Mouse (Mus musculus): ENCODE results near the gene Mrpl49.

Mrpl49 gene

GRCm38 (mm10) chr19:6067011-6067723, 9.6 kb upstream of the Mrpl49 start:
- peak; percentile 95 for DNase-seq (ENCODE audit: low read depth, low spot score)

GRCm38 (mm10) chr19:6066571-6066970, 9.0 kb upstream of the Mrpl49 start:
- no peak for DNase-seq (ENCODE audit: low read depth, low spot score)

- no peak for DNase-seq (ENCODE audit: low read depth, low spot score)
Measured at GRCm38 (mm10) chr19:6063081-6063480, 5.5 kb upstream of the Mrpl49 start.

- no peak for DNase-seq (ENCODE audit: low read depth, low spot score)
Measured at GRCm38 (mm10) chr19:6062418-6062817, 4.8 kb upstream of the Mrpl49 start.

GRCm38 (mm10) chr19:6061641-6062302, 4.2 kb upstream of the Mrpl49 start:
- peak; percentile 55 for DNase-seq (ENCODE audit: low read depth, low spot score)

- DNase-seq (ENCODE audit: low read depth, low spot score), result peak; percentile 98
Measured at GRCm38 (mm10) chr19:6061021-6061533, 3.5 kb upstream of the Mrpl49 start, which contains the start of gene Znhit2. Znhit2 (plus strand) TSS chr19:6061192.

- DNase-seq (ENCODE audit: low read depth, low spot score), result no peak
Measured at GRCm38 (mm10) chr19:6058966-6059365, 1.4 kb upstream of the Mrpl49 start.

- no peak for DNase-seq (ENCODE audit: low read depth, low spot score)
Measured at GRCm38 (mm10) chr19:6058513-6058912, 928 bp upstream of the Mrpl49 start.

- DNase-seq (ENCODE audit: low read depth, low spot score), result no peak
Measured at GRCm38 (mm10) chr19:6056696-6057095, 889 bp downstream of the Mrpl49 start.

GRCm38 (mm10) chr19:6054296-6054695, 3.3 kb downstream of the Mrpl49 start:
- no peak for DNase-seq (ENCODE audit: low read depth, low spot score)

GRCm38 (mm10) chr19:6052516-6052915, 5.1 kb downstream of the Mrpl49 start:
- no peak for DNase-seq (ENCODE audit: low read depth, low spot score)

GRCm38 (mm10) chr19:6048681-6049410, 8.7 kb downstream of the Mrpl49 start:
- no peak for DNase-seq (ENCODE audit: low read depth, low spot score)

GRCm38 (mm10) chr19:6047899-6048166, 9.8 kb downstream of the Mrpl49 start:
- DNase-seq (ENCODE audit: low read depth, low spot score), result no peak

GRCm38 (mm10) chr19:6047154-6047898, 10.3 kb downstream of the Mrpl49 start:
- DNase-seq (ENCODE audit: low read depth, low spot score), result no peak

- peak; percentile 98 for DNase-seq (ENCODE audit: low read depth, low spot score)
Measured at GRCm38 (mm10) chr19:6046294-6047153, 11.1 kb downstream of the Mrpl49 start, which contains the start of gene Syvn1. Syvn1 (plus strand) TSS chr19:6046576.

GRCm38 (mm10) chr19:6045366-6046293, 12.0 kb downstream of the Mrpl49 start:
- peak; percentile 75 for DNase-seq (ENCODE audit: low read depth, low spot score)

- peak; percentile 61 for DNase-seq (ENCODE audit: low read depth, low spot score)
Measured at GRCm38 (mm10) chr19:6044102-6044501, 13.5 kb downstream of the Mrpl49 start.

- no peak for DNase-seq (ENCODE audit: low read depth, low spot score)
Measured at GRCm38 (mm10) chr19:6042293-6042692, 15.3 kb downstream of the Mrpl49 start.

GRCm38 (mm10) chr19:6040002-6040401, 17.6 kb downstream of the Mrpl49 start:
- no peak for DNase-seq (ENCODE audit: low read depth, low spot score)

GRCm38 (mm10) chr19:6038326-6038725, 19.3 kb downstream of the Mrpl49 start:
- DNase-seq (ENCODE audit: low read depth, low spot score), result peak; percentile 28

All from brain, adult 2 months (tissue).